Mouse (Mus musculus) forebrain, embryonic 11.5 days (tissue): ENCODE measurements around the gene Rhod. TPM values are rescaled to one million over a fixed set of nuclear protein-coding genes. Genes with fewer than 3 reads are reported as not detected.

ENCODE experiments used
- ATAC-seq: fragments of 200-750 bp; cut with Nextera tagmentation; replicated peaks from 2 replicates; pipeline ENCODE4 v1.8.0; 2017; ENCODE audit warnings: moderate TSS enrichment; ENCODE audit not compliant: low FRiP score
- DNase-seq: peaks from one replicate; pipeline ENCODE4 v3.0.0-alpha.2; 2017; ENCODE audit warnings: low spot score
- H3K27ac ChIP-seq: fragments of 300-500 bp; sonication (generic); 2 replicates; pipeline ENCODE4 v1.5.1; 2014; ENCODE audit warnings: low read depth, low read length
- H3K27me3 ChIP-seq: fragments of 300-500 bp; sonication (generic); 2 replicates; pipeline ENCODE4 v1.6.1; 2014; ENCODE audit warnings: mild to moderate bottlenecking, low read length, mixed read lengths; ENCODE audit not compliant: control insufficient read depth, insufficient read depth
- H3K36me3 ChIP-seq: fragments of 300-500 bp; sonication (generic); 2 replicates; pipeline ENCODE4 v1.6.1; 2014; ENCODE audit warnings: mild to moderate bottlenecking, low read length, moderate library complexity, mixed read lengths; ENCODE audit not compliant: control insufficient read depth, insufficient read depth
- H3K4me1 ChIP-seq: fragments of 300-500 bp; sonication (generic); replicated peaks from 2 replicates; pipeline ENCODE4 v1.6.1; 2014; ENCODE audit warnings: low read length, mixed read lengths; ENCODE audit not compliant: control insufficient read depth, insufficient read depth
- H3K4me2 ChIP-seq: fragments of 300-500 bp; sonication (generic); 2 replicates; pipeline ENCODE4 v1.6.1; 2014; ENCODE audit warnings: low read depth, mild to moderate bottlenecking, low read length, moderate library complexity, mixed read lengths; ENCODE audit not compliant: severe bottlenecking
- H3K4me3 ChIP-seq: fragments of 300-500 bp; sonication (generic); 2 replicates; pipeline ENCODE4 v1.5.1; 2014; ENCODE audit warnings: low read depth, low read length
- H3K9ac ChIP-seq: fragments of 300-500 bp; sonication (generic); 2 replicates; pipeline ENCODE4 v1.6.1; 2014; ENCODE audit warnings: low read length
- H3K9me3 ChIP-seq: fragments of 300-500 bp; sonication (generic); 2 replicates; pipeline ENCODE4 v1.6.1; 2016; ENCODE audit warnings: low read length, mixed read lengths; ENCODE audit not compliant: control insufficient read depth
- WGBS: fragments of 180-500 bp; shearing (Covaris S2); extraction: QIAGEN DNeasy Blood & Tissue Kit; methylation state at CpG from one replicate; pipeline ENCODE4 v1.1.7; 2014; 5-methylcytosine and 5-hydroxymethylcytosine counted together
- polyA plus RNA-seq: library from polyadenylated mRNA; unstranded; fragments of >200 nt; fragmentation: Nextera tagmentation; extraction: Ambion mirVana; gene quantifications from 2 replicates; pipeline ENCODE4 v1.2.1, GENCODE M21; 2014

Gene Rhod
- polyA plus RNA-seq, 1 experiment from 2014 or later, result 10.9 TPM

DNA sequence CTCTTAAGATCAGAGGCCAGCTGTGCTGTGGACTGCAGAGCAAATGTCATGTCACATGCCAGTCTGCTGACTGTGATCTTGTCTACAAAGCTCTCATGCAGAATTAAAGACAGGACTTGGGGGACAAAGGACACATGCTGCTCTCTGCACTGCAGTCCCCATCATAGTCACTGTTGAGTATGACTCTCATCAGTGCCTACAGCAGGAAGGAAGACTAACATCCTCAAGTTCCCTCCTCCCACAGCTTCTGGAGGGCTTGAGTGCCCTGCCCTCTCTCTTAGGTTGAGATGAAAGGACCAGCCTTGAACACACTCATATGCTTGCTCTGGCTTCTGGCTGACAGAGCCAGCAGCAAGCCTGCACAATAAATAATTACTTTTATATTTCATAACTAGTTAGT lies 21.5 kb downstream of the Rhod start:
- Histone ChIP-seq H3K36me3 (no peaks in the 10 kb centered on the region), H3K4me2 (no peak overlapping the region), H3K4me3 (no peak overlapping the region), H3K9me3 (no peaks in the 10 kb centered on the region), H3K27ac (no peak overlapping the region), H3K4me1 (no peaks in the 10 kb centered on the region), H3K27me3 (no peaks in the 10 kb centered on the region), H3K9ac (no peak overlapping the region)
- ATAC-seq (no peak), DNase-seq (no peak)

DNA sequence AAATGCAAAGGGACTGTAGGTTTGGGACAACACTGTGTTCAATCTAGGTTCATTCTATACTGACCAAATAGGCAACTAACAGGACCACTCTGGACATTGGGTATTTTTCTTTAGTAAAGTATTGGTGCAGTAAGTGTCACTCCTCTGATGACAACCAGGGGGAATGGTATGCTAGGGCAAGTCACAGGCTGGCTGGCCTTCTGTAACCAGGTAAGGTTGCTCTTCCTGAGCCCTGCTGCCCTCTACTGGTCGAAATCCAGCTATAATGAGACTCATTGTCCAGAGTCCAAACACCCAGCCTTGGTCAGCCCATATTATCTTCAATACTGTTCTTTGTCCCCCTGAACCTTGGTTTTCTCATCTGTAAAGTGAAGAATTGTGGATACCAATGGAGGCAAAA lies 22.0 kb downstream of the Rhod start:
- 0% methylated on average over 1 of the region's 1 CpGs for WGBS
- H3K27ac ChIP-seq, result no peak overlapping the region
- ATAC-seq, result no peak
- H3K9me3 ChIP-seq, result no peaks in the 10 kb centered on the region
- DNase-seq, result peak; percentile 70
- no peaks in the 10 kb centered on the region for H3K36me3 ChIP-seq
- H3K27me3 ChIP-seq, result no peaks in the 10 kb centered on the region
- H3K4me1 ChIP-seq, result no peaks in the 10 kb centered on the region
- H3K4me2 ChIP-seq, result no peak overlapping the region
- no peak overlapping the region for H3K9ac ChIP-seq
- no peak overlapping the region for H3K4me3 ChIP-seq

DNA sequence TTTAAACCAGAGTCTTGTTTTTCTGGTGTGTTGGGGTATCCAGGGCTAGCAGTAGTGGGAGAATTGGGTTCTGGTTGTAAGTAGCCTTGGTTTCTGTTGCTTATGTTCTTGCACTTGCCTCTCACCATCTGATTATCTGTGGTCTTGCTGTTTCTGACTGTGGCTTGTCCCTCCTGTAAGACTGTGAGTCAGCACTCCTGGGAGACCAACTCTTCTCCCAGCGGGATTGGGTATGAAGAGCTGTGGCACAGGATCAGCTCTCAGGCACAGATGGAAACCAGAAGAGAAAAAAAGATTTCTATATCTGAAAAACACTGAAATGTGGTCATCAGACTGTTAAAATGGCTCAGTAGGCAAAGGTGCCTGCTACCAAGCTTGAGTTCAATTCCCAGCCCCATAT lies 24.6 kb downstream of the Rhod start:
- Histone ChIP-seq H3K27ac (no peak overlapping the region), H3K27me3 (no peaks in the 10 kb centered on the region), H3K4me2 (no peak overlapping the region), H3K4me3 (no peak overlapping the region), H3K9ac (no peak overlapping the region), H3K4me1 (no peaks in the 10 kb centered on the region), H3K9me3 (no peaks in the 10 kb centered on the region), H3K36me3 (no peaks in the 10 kb centered on the region)
- WGBS, result 79% methylated on average over 1 of the region's 1 CpGs
- DNase-seq (no peak), ATAC-seq (no peak)

DNA sequence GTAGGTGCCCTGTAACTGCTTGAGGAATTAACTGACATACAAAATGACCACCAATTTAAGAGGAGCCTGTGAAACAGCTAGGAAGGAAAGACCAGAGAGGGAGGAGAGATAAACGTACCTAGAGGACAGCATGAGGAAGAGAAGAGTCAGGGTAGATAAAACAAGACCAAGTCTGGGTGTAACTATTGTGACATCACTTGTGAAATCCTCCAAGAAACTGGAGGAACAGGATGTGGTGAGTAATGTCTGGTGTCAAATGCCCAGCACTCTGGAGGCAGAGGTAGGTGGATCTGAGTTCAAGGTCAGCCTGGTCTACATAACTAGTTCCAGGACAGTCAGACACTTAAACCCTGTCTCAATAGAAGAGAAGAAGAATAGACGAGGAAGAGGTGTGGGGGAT lies 30.2 kb downstream of the Rhod start:
- ATAC-seq (no peak), DNase-seq (no peak)
- Histone ChIP-seq H3K4me2 (no peak overlapping the region), H3K4me1 (no peaks in the 10 kb centered on the region), H3K4me3 (no peak overlapping the region), H3K9me3 (no peaks in the 10 kb centered on the region), H3K27ac (no peak overlapping the region), H3K9ac (no peak overlapping the region), H3K27me3 (no peaks in the 10 kb centered on the region), H3K36me3 (no peaks in the 10 kb centered on the region)
- WGBS, result 71% methylated on average over 2 of the region's 2 CpGs

DNA sequence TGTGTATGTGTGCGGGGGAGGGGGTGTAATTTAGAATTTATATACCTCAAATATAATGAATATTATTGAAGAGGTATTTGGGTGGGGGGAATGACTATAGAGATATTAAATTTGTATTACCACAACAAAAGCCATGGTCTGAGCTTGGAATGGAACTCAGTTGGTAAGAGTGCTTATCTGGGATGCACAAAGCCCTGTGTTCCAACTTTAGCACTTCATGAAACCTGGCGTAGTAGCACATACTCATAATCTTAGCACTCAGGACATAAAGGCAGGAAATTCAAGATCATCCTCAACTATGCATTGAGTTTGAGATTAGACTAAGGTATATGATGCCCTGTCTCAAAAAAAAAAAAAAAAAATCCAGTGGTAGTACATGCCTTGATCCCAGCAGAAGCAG lies 34.4 kb downstream of the Rhod start:
- Histone ChIP-seq H3K9ac (no peak overlapping the region), H3K4me1 (no peaks in the 10 kb centered on the region), H3K27me3 (no peaks in the 10 kb centered on the region), H3K4me2 (no peak overlapping the region), H3K4me3 (no peak overlapping the region), H3K27ac (no peak overlapping the region), H3K36me3 (no peaks in the 10 kb centered on the region), H3K9me3 (no peaks in the 10 kb centered on the region)
- WGBS, result 93% methylated on average over 2 of the region's 2 CpGs
- no peak for DNase-seq
- no peak for ATAC-seq

DNA sequence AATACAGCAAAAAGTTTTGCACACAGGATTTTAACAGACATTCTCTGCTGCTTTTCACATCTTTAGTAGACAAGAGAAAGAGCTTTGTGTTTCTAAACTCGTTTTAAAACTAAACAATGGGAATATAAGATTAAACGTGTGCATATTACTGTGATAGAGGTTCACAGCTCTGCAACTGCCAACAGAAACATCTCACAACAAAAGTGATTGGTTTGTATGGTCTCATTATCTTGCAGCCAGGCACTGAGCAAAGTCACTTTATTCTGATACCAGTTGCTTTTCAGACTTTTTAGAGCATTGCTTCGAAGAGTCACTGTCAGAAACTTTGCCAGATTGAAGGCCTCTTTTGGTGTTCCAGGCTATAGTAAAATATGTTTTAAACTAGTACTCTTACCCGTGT lies 40.3 kb downstream of the Rhod start:
- no peak for ATAC-seq
- Histone ChIP-seq H3K9ac (no peak overlapping the region), H3K4me2 (no peak overlapping the region), H3K4me3 (no peak overlapping the region), H3K4me1 (peaks cover 4% of the 10 kb centered on the region; the same call in 1 of the 2 replicates), H3K36me3 (no peaks in the 10 kb centered on the region), H3K9me3 (no peaks in the 10 kb centered on the region), H3K27me3 (no peaks in the 10 kb centered on the region), H3K27ac (no peak overlapping the region)
- 75% methylated on average over 4 of the region's 4 CpGs for WGBS
- DNase-seq, result no peak

DNA sequence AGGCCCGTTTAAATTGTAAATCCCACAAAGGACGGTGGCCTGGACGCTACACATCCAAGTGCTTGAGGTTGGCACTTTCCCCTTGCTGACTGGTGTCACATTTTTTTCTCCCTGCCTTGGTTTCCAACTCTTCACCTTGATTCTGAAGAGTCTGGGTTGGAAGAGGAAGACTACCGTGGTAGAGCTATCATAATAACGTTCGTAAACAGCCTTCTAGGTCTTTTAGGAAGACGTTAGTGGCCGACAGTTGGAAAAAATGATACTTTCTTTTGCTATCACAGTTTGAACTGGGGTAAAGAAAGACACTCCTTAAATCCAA lies 40.6 kb downstream of the Rhod start:
- Histone ChIP-seq H3K9me3 (no peaks in the 10 kb centered on the region), H3K4me1 (peaks cover 4% of the 10 kb centered on the region; the same call in 1 of the 2 replicates), H3K36me3 (no peaks in the 10 kb centered on the region), H3K27me3 (no peaks in the 10 kb centered on the region), H3K27ac (no peak overlapping the region), H3K4me3 (peak overlapping the region; percentile 100), H3K9ac (peak overlapping the region; percentile 98), H3K4me2 (peak overlapping the region; percentile 88)
- DNase-seq (no peak), ATAC-seq (no peak)
- WGBS, result 24% methylated on average over 8 of the region's 8 CpGs

DNA sequence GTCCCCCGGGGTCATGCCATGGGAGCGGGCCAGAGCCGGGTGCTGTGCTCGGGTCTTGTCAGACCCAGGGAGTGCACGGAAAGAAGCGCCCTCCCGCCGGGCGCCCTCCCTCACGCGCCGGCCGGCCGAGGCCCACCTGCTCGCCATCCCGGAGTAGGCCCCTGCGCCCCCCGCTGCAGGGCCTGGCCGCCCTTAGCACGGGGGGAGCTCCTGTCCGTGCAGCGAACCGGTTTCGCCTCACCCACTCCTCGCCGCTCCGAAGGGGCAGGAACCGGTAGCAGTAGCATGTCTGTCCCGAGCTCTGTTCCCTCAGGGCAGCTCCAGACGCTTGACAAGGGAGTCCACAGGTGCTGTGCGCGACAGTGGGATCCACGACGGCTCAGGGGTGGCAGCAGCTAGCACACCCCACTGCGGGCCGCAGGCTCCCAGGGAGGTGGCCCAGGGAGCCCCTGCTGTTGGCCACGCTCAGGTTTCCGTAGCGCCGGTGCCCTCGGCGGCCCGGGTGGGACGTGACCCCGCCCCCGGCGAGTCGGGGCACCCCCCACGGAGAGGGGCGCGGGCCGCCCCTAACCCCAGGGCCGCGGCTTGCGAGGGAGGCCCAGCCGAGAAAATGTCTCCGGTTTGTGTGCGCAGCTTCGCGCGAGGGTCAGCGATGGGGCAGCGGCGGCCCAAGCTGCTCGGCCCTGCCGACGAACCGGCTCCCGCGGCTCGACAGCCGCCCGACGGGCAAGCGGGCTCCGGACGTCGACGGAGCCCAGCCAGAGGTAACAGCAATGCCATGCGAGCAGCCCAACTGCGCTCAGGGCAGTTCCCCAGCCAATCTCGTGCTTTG lies 41.2 kb downstream of the Rhod start, which contains the start of gene Kdm2a:
Gene Kdm2a (minus strand): TSS at position 488 of the 832 bp plus-strand sequence.
- DNase-seq (no peak), ATAC-seq (peak; percentile 77)
- Histone ChIP-seq H3K27ac (peak within 1 kb of the TSS; percentile 78), H3K36me3 (no peaks in the 10 kb centered on the region), H3K9ac (peak within 1 kb of the TSS; percentile 98), H3K27me3 (no peaks in the 10 kb centered on the region), H3K9me3 (no peaks in the 10 kb centered on the region), H3K4me2 (peak within 1 kb of the TSS; percentile 88), H3K4me1 (peaks cover 4% of the 10 kb centered on the region; the same call in 1 of the 2 replicates), H3K4me3 (peak within 1 kb of the TSS; percentile 100)
- 1% methylated on average over 80 of the region's 82 CpGs for WGBS
